Mouse (Mus musculus) layer of hippocampus, postnatal 14 days (tissue): ENCODE measurements at regions not wholly inside any gene's neighbourhood (a gene's known extent, or its start where the extent isn't known, plus 50 kb on each side); places are given as distances from the start of the nearest gene placed in this dataset.

Experiments used
- DNase-seq, 2 experiments: peaks; one replicate each; pipeline ENCODE4 v3.0.0; 2021 to 2022; ENCODE audit warnings: low spot score in 2 of 2, mixed read lengths in 1 of 2

DNA sequence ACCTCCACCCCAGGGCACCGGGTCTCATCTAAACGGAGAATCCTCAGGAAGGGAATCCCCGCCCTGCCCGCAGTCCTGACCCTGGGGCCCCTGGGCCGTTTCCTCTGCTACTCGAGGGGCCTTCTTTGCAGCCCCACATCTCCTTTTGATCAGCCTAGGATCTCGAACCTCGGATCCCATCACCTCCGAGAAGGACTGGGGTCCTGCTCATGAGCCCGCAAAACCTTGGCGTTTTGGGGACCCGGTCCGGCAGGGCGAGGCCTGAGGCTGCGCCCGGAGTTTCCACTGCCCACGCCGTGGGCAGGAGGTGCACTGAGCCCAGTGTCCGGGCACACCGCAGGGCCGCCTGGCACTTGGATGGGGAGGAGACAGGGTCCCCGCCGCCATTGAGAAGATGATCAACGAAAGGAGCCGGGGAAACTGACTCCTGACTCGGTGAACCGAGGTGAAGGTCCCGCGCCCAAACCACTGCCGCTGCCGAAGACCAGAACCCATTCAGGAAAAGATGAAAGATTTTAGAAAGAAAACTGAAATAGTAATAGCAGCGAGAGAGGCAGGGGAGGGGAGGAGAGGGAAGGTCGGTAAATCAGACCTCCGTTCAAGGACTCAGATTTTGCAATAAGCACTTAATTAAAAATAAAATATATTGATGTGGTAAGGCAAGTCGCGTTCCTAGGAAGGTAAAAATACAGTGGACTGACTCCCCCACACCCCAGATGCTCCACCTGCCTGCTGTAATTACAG lies 399.0 kb upstream of the Smim15 start:
- DNase-seq: peak in 1 of 2 experiments; percentile 17

DNA sequence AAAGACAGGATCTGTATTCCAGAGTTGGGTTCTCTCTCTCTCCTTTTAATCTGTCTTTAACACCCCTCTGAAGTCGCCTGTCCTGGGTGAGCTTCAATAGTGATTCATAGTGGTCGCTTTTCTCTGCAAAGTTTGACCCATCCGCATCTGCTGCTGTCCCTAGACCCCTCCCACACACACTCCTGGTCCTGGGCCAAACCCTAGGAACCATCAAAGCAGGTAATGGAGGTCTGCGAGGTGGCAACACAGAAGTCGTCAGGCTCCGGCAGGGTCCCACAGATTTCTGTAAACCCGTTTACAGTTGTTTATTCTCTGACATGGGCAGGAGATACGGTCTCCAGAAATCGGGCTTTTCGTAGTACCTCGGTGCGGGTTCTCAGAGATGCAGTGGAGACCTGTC lies 399.5 kb upstream of the Smim15 start:
- no peak for DNase-seq

DNA sequence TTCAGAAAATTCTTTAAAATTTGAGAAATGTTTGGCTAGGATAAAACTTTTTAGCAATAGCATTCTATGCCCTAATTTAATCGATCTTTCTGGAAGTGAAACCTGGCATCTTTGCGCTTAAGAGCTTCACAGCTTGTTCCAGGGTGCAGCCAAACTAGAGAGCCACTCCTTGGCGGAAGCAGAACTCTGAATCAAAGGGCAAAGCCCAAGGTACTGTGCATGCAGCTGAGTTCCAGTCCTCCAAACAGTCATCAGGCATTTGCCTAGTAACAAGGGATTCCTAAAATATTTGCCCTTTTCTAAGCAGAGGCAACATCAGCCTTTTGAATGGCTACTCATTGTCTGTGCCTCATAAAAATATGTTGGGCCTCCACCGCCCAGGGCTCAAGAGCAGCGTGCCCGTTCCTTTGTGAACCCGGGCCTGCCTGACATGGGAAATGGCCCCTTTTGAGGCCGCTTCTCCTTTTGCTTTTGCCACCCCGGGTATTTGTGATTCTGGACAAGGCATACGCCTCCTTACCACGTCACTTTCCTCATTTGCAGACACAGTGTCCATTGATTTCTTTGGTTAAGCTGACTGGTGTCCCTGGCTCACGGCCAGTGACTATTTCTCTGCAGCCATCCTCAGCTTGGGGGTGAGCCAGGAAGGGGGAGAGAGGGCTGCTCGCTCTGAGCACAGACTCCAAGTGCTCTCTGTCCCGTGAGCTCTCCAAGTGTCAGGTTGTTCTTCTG lies 402.2 kb upstream of the Smim15 start:
- peak; percentile 69 to 90 for DNase-seq

DNA sequence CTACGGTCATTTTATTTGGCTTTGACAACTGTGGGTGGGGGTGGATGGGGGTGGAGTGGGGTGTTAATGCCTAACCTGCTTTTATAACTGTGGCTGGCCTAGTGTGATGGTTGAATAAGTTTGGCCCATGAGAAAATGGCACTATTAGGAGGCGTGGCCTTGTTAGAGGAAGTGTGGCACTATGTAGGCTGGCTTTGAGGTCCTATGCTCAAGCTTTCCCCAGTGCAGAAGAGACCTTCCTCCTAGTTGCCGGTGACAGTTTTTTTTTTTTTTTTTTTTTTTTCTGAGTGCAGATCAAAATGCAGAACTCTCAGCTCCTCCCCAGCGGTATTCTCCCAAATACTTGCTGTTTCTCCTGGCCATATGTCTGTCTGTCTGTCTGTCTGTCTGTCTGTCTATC lies 404.6 kb upstream of the Smim15 start:
- no peak for DNase-seq

DNA sequence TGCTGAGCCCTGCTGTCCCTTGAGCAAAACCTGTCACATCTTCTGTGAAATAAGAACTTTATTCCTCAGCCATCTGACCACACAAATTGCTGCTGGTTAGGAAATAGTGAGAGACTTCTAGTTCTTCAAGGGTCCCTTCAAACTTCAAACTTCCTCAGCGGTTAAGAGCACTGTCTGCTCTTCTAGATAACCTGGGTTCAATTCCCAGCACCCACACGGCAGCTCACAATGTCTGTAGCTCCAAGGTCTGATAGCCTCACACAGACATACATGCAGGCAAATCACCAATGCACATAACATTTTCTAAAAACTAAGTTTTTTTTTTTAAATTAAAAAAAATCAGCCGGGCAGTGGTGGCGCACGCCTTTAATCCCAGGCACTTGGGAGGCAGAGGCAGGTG lies 407.0 kb upstream of the Smim15 start:
- no peak for DNase-seq

DNA sequence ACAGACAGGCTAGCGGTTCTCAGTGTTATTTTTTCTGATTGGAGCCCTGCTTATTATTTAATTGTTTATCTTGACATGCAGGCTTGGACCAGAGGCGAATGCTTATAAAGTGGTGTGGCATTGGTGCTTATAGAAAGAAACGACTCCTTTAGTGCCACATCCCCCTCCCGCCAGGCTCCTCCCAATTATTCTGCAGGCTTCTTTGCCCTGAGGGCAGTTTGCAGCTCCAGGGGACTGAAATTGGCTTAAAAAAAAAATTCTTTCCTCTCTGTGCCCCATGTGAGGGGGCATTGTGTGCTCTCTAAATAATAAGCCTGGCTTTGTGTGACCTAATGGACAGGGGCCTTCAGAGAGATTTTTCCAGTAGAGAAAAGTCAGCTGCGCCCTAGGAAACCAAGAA lies 409.1 kb upstream of the Smim15 start:
- DNase-seq: no peak

DNA sequence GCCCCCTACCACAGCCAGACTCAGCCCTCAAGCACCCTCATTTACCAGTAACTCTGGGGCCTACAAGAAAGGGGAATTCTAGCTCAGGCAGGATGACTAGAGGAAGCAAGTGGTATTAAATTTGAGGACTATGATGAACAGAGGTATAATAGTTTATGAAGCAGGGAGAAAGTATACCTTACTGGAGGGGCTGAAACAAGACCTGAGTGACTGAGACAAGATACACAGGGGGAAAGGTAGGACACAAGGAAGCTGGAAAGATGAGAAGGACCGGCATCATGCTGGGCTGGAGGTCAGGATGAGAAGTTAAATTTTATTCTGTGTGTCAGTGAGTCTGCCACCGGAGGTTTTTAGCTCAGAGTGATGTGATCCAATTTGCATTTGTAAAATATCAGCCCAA lies 417.2 kb upstream of the Smim15 start:
- no peak for DNase-seq

DNA sequence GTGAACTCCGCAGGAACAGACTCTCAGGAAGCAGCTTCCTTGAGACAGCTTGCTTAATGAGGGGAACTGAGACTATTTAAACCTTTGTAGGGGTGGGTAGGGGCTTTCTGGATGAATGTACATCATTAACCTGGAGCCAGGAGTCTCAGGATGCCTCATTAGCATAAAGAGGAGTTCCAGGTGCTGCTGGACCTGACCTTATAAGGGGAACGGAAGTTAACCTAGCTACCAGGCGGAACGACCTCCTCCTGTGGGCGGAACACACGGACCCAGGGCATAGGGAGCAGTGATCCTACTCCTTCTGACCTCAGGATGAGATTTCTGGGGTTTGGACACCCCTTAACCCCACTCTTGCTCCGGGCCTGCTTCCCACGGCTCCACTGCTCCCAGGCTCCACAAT lies 417.6 kb upstream of the Smim15 start:
- DNase-seq: no peak

DNA sequence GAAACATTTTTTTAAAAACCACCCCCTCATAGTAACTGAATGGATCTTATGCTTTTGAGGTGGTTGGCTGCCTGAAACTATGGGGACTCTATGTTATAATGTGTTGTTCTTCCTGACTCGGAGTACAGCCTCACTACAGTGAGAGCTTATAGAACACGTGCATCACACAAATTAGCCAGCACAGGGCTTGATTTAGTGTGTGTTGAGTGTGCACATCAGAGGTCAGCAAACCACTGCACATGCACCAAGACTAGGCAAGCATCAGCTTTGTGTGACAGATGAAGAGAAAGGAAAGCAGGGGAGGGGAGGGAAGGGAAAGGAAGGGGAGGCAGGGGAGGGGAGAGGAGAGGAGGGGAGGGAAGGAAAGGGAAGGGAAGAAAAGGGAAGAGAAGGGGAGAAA lies 422.9 kb upstream of the Smim15 start:
- DNase-seq: no peak

DNA sequence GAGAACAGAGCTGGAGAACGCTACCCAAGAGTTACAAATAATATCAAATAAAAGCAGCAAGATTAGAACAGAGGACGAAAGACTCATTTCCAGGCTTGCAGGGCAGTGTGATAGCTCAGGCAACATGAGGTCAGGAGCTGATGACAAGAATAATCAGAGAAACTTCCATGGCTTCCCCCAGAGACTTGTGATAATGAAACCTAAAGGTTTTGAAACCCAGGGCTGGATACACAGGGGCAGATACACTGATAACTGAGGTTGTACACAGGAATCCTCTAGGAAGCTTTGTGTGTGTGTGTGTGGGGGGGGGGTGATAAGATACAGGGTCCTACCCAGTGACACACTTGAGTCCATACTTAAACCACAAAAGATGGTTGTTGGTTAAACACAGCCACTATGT lies 423.4 kb upstream of the Smim15 start:
- DNase-seq: no peak

DNA sequence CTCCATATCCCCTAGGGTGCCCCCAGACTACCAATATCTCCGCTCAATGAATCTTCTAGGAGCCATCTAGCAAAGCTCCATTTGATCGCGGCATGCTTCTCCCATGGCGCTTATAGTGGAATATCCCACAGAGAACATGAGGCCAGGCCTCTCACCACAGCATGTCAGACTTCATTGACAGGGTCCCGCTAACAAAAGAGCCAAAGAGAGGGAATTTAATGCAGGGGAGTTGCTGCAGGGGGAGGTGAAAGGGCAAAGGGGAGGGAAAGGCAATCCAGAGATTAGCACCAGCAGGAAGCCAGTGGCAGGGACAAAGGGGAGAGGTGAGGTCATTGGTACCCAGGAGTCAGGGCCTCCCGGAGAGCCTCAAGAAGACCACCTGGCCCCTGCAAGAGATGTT lies 424.0 kb upstream of the Smim15 start:
- no peak for DNase-seq

DNA sequence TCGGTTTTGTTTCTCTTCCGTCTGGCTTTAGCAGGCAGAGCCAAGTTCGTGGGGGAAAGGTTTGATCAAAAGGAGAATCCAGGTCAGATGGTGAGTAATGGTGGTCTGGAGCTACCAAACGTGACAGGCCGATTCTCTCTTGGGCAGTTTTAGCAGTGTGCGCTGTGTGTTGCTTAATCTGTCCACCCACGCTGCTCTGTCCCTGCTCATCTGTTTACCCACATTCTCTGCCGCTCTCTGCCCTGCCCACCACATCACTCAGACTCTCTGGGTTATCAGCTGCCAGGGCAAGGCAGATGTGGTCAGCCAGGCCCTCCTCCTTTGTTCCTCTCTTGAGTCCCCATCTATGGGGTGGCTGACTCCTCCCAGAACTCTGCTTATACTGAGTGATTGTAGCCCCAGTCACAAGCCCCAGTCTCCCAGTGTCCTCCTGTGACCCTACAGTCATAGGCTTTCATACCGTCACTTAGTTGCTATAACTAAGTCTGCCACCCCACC lies 424.8 kb upstream of the Smim15 start:
- no peak for DNase-seq

DNA sequence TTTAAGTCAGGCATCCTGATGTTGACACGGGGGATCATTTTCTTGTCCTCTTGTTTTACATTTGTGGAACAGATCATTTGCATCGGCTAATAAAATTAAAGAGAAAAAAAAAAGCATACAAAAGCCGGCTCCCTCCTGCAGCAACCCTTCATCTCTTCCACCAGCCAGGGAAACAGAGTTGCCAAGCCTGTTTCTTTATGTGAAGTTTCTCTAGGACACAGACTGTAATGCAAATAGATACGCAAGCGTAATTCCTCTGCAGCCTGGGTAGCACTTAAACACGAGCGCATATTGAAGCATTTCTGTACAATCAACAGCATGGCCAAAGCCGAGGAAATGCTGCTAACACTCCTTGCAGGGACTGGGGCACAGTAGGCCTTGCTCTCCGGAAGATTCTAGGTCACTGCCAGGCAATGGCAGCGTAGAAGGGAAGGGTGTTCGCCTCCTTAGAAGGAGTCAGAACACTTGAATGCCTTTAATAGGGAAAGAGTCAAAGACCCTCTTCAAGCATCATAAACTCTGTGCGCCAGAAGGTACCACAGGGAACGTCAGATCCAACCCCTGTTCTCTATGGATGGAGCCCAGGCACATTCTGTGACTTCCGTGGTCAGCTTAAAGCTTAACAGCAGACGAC lies 425.3 kb upstream of the Smim15 start:
- DNase-seq: no peak

DNA sequence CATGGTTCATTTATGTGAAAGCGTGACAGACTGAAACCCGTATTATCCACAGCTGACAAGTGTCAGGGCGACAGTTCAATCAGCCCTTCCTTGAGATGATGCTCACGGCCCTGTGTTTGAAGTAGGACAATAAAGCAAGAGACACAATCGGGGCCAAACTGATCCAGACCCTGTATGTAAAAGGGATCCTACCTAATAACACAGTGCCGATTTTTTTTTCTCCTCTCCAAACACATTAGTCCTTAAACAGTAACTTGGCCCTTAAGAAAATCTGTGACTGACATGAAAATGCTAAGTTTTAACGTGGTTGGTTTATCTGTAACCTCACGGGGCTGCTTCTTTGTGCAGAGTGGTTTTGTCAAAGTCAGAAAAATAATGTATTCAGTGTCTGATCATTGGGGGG lies 425.9 kb upstream of the Smim15 start:
- DNase-seq: no peak

DNA sequence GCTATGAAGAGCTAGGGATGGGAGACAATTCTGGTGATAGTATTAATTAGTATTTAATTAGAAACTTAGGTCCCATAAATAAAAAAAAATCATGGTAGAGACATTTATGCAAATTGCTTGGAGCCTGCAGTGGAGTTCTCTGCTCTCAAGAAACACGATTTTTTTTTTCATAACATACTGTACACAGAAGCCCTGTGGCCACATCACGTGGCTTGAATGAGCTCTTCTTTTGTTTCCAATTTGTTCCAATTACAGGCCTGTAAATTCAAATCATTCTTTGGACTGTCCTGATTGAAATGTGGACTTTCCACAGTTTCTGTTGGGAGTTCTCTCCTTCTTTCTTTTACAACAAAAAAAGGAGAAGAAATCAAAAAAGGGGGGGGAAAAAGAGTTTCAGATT lies 426.7 kb upstream of the Smim15 start:
- DNase-seq: no peak

DNA sequence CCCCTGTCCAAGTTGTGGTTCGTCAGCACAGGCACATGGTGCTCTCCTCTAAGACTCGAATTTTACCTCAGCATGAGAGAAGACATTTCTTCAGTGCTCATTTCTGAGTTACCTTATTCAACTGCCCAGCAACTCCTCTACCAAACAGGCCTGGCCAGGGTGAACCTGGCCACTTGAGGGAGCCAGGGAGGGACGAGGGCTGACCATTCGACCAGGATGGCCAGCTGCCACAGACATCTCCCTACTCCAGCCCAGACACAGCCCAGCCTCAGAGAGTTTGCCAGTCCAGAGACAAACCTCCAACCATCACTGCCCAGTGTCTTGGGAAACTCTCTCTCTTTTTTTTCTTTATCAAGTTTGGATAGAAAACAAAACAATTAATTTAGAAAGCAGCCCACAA lies 427.5 kb upstream of the Smim15 start:
- no peak for DNase-seq

DNA sequence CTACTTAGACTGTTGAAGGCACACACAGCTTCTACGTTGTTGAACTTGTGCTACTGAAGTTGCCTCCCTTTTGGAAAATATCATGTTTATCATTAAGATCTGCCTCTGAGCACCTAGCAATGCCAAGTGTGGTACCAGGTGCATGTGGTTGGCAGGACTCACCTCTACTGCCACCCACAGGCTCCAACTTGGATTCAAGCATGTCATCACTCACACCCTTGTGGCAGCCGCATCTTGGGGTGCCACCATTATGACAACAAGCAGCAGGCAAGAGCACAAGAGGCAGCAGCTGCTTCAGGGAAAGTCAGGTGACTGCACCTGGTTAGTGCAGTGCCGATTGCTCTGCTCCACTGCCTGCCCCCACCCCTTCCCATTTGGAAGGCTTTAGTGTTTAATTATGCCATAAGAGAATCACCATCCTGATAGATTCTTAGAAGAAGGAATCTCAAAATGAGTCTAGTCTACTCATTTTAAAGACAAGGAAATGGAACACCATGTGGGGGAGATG lies 435.2 kb upstream of the Smim15 start:
- DNase-seq: no peak

DNA sequence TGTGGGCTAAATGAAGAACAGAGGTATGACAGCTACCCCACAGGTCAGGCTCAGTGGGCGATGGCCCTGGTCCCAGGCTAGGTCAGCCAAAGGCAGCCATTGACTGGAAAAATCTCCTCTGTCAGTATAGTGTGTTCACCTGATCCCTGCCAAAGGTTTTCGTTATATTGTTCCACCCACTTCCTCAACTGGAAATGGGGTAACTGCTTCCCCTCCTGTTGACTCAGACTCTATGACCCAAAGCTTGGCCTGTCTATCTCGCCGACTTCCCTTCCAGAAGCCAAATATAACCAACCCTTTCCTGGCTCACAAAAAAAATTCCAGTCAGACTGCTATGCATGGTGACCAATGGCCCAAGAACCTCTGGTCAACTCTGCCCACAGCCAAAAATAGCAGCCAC lies 437.0 kb upstream of the Smim15 start:
- no peak for DNase-seq

DNA sequence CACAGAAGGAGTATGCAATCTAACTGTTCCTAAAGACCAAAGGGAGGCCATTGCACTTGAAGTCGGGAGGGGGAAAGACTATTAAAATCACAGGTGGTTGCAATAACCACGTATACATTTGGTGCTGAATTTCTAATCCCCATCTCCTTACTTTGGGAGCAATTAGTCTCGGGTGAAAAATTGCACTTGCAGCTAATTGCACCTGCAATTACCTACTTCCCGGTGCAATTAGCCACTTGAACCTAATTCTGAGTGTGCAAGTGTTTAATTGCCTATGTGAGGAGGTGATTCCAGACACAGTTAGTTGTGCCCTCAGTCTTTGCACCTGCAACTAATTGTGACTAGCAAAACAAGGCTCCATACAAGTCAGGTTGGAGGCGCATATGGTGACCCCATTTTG lies 442.1 kb upstream of the Smim15 start:
- no peak for DNase-seq

DNA sequence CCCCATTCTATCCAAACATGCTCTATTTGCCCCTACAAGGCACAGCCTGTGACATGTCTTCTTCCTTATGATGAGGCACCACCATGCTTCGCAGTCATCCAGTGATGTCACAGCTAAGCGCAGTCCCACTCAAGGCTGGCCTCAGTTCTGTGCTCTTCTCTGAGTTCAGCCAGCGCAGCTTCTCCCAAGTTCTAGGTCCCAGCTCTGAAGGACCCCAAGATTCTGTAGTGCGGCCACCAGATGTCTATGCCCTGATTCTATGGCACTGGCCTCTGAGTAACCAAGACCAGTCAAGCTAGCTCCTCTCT lies 443.2 kb upstream of the Smim15 start:
- no peak for DNase-seq

DNA sequence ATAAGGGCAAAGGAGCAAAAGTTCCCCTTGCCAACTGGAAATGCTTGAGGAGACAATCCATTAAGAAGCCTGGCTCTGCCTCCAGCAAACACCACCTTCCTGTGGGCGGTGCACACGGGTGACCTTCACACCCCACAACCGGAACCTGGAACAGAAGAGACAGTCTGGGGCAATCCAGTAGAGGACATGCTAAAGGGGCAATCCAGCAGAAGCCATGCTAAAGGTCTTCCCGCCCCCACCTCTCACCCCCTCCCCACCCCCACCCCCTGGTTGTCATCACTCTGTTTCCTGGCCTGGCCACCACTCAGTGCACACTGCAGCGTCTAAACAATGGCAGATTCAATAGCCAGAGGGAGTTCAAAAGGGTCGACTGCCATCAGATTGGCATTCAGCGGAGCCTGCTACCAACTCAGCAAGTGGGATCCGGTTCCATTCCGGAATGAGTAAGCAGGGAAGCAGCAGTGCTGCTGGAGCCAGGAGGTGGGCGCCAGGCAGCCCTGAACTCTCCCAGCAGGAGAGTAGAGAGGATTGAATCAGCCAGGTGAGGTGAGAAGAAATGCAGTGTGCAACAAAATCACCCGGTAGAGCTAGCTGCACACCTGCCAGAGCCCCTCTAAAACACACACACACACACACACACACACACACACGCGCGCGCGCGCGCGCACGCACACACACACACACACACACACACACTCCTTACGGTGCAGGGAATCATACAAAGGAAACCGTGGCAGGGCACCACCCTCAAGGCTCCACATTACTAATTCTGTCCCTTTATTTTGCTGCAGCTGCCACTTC lies 443.7 kb upstream of the Smim15 start:
- no peak for DNase-seq
